In genomic region chr9:95149206-95149729, GRCm38 (mm10) we compare ENCODE assay signal across 15 mouse cellular contexts.
A peak's percentile ranks its signal among the peaks of the same experiment; 100 is the strongest.
DNase-seq lines count a peak whose midpoint lies in the region; ATAC-seq lines count a peak whose summit lies in the region.
"Had no signal": no experiment of that assay in that cellular context is flagged by ENCODE, and none has a peak within 500 bp of the region (broad histone marks: within the 10 kb centered on the region; RNA-seq: fewer than 3 reads in every experiment).

No protein-coding gene starts in this region.

- DNase-seq in adrenal gland, postnatal 14 days = peak; percentile 11
- DNase-seq in adrenal gland, postnatal 25 days = no peak
- DNase-seq in kidney, adult 11 months = peak; percentile 52
- DNase-seq in neural tube, embryonic 10.5 days (ENCODE audit: extremely low spot score, low spot score) = no peak
- peak; percentile 7 for DNase-seq in yolk sac, embryonic 10.5 days (ENCODE audit: low spot score)
- DNase-seq in spleen, adult 18-20 months = no peak
- DNase-seq: cerebellum, adult 9-11 months; right cerebral cortex, adult 18-20 months had no signal

- no peaks in the 10 kb centered on the region for H3K27me3 ChIP-seq in kidney, embryonic 14.5 days (ENCODE audit: control insufficient read depth, insufficient read depth, low read length)
- no peaks in the 10 kb centered on the region for H3K27me3 ChIP-seq in neural tube, embryonic 15.5 days (replicated peaks)
- H3K27me3 ChIP-seq: embryonic facial prominence, embryonic 13.5 days; hindbrain, embryonic 13.5 days; limb, embryonic 12.5 days; Patski had no signal

- 85% methylated on average over 10 of the region's 10 CpGs for WGBS in kidney, embryonic 14.5 days
- 86% methylated on average over 10 of the region's 10 CpGs for WGBS in neural tube, embryonic 15.5 days

- no peak overlapping the region for H3K4me2 ChIP-seq in kidney, embryonic 14.5 days (replicated peaks; ENCODE audit: low read depth, low read length)
- H3K4me2 ChIP-seq in neural tube, embryonic 15.5 days = no peak overlapping the region
- H3K4me2 ChIP-seq: embryonic facial prominence, embryonic 13.5 days; heart, embryonic 13.5 days; hindbrain, embryonic 13.5 days; limb, embryonic 12.5 days had no signal

- H3K36me3 ChIP-seq in kidney, embryonic 14.5 days (ENCODE audit: control insufficient read depth, insufficient read depth, low read length) = no peaks in the 10 kb centered on the region
- no peaks in the 10 kb centered on the region for H3K36me3 ChIP-seq in neural tube, embryonic 15.5 days
- H3K36me3 ChIP-seq: embryonic facial prominence, embryonic 13.5 days; heart, embryonic 13.5 days; hindbrain, embryonic 13.5 days; limb, embryonic 12.5 days had no signal

- H3K9ac ChIP-seq in kidney, embryonic 14.5 days (ENCODE audit: low read depth, low read length) = no peak overlapping the region
- no peak overlapping the region for H3K9ac ChIP-seq in neural tube, embryonic 15.5 days (replicated peaks)
- H3K9ac ChIP-seq: embryonic facial prominence, embryonic 13.5 days; heart, embryonic 13.5 days; hindbrain, embryonic 13.5 days; limb, embryonic 12.5 days had no signal

- H3K27ac ChIP-seq in kidney, embryonic 14.5 days (ENCODE audit: low read depth, low read length) = no peak overlapping the region
- H3K27ac ChIP-seq in neural tube, embryonic 15.5 days (replicated peaks) = peak overlapping the region; percentile 52
- H3K27ac ChIP-seq: embryonic facial prominence, embryonic 13.5 days; heart, embryonic 13.5 days; hindbrain, embryonic 13.5 days; limb, embryonic 12.5 days had no signal

- no peaks in the 10 kb centered on the region for H3K4me1 ChIP-seq in kidney, embryonic 14.5 days (ENCODE audit: control insufficient read depth, insufficient read depth, low read length)
- H3K4me1 ChIP-seq in neural tube, embryonic 15.5 days = no peaks in the 10 kb centered on the region
- H3K4me1 ChIP-seq: heart, embryonic 13.5 days had no signal

- no peaks in the 10 kb centered on the region for H3K9me3 ChIP-seq in kidney, embryonic 14.5 days (ENCODE audit: control insufficient read depth, low read length)
- no peaks in the 10 kb centered on the region for H3K9me3 ChIP-seq in neural tube, embryonic 15.5 days (replicated peaks)
- H3K9me3 ChIP-seq: embryonic facial prominence, embryonic 13.5 days; heart, embryonic 13.5 days; hindbrain, embryonic 13.5 days; limb, embryonic 12.5 days had no signal

- ATAC-seq in kidney, embryonic 14.5 days (ENCODE audit: low FRiP score, low TSS enrichment) = no peak
- no peak for ATAC-seq in neural tube, embryonic 15.5 days (ENCODE audit: low FRiP score)
- ATAC-seq: Patski had no signal

- H3K4me3 ChIP-seq in kidney, embryonic 14.5 days (ENCODE audit: low read length) = no peak overlapping the region
- H3K4me3 ChIP-seq in neural tube, embryonic 15.5 days (replicated peaks) = no peak overlapping the region
- H3K4me3 ChIP-seq: embryonic facial prominence, embryonic 13.5 days; heart, embryonic 13.5 days; hindbrain, embryonic 13.5 days; limb, embryonic 12.5 days had no signal

Comparison
In these comparisons a context has a peak if more than half of its experiments do, and no peak if none do; other contexts are left out.
1. DNase-seq: peak in adrenal gland, postnatal 14 days (single experiment), kidney, adult 11 months (single experiment) and yolk sac, embryonic 10.5 days (single experiment); none in adrenal gland, postnatal 25 days (single experiment), neural tube, embryonic 10.5 days (single experiment) and spleen, adult 18-20 months (0 of 2).